Mouse (Mus musculus): ENCODE data around the gene Cd300e. TPM values are rescaled to one million over a fixed set of nuclear protein-coding genes. Genes with fewer than 3 reads are reported as not detected.

Gene Cd300e
- polyA plus RNA-seq, 1 experiment from 2014 or later: not detected

GRCm38 (mm10) chr11:115085064-115085463 lies 23.1 kb upstream of the Cd300e start:
- WGBS: 48% methylated on average over 8 of the region's 8 CpGs
- no peaks in the 10 kb centered on the region for H3K9me3 ChIP-seq (ENCODE audit: control insufficient read depth, low read length)
- H3K4me2 ChIP-seq (ENCODE audit: low read depth, low read length): no peak overlapping the region
- H3K9ac ChIP-seq (replicated peaks; ENCODE audit: low read depth, low read length): no peak overlapping the region
- no peak for ATAC-seq (ENCODE audit: low read depth)
- no peak overlapping the region for H3K4me3 ChIP-seq (ENCODE audit: low read depth, low read length)
- H3K4me1 ChIP-seq (ENCODE audit: control insufficient read depth, insufficient read depth, low read length): no peaks in the 10 kb centered on the region; the same call in 1 of the 2 replicates
- no peaks in the 10 kb centered on the region for H3K36me3 ChIP-seq (ENCODE audit: control insufficient read depth, insufficient read depth, low read length)
- no peak overlapping the region for H3K27ac ChIP-seq (ENCODE audit: low read depth, low read length)
- H3K27me3 ChIP-seq (ENCODE audit: control insufficient read depth, insufficient read depth, low read length): peaks cover 4% of the 10 kb centered on the region

- no peak for ATAC-seq (ENCODE audit: low read depth)
- H3K27ac ChIP-seq (ENCODE audit: low read depth, low read length): no peak overlapping the region
- H3K4me1 ChIP-seq (ENCODE audit: control insufficient read depth, insufficient read depth, low read length): no peaks in the 10 kb centered on the region; the same call in 1 of the 2 replicates
- H3K27me3 ChIP-seq (ENCODE audit: control insufficient read depth, insufficient read depth, low read length): peaks cover 4% of the 10 kb centered on the region
- no peak overlapping the region for H3K4me3 ChIP-seq (ENCODE audit: low read depth, low read length)
- no peaks in the 10 kb centered on the region for H3K9me3 ChIP-seq (ENCODE audit: control insufficient read depth, low read length)
- no peak overlapping the region for H3K4me2 ChIP-seq (ENCODE audit: low read depth, low read length)
- no peak overlapping the region for H3K9ac ChIP-seq (replicated peaks; ENCODE audit: low read depth, low read length)
- H3K36me3 ChIP-seq (ENCODE audit: control insufficient read depth, insufficient read depth, low read length): no peaks in the 10 kb centered on the region
- 17% methylated on average over 12 of the region's 12 CpGs for WGBS
Measured at GRCm38 (mm10) chr11:115084595-115084994, 22.6 kb upstream of the Cd300e start.

GRCm38 (mm10) chr11:115083376-115084139 lies 21.6 kb upstream of the Cd300e start:
- Histone ChIP-seq H3K4me2 (ENCODE audit: low read depth, low read length) (no peak overlapping the region), H3K27ac (ENCODE audit: low read depth, low read length) (no peak overlapping the region), H3K4me1 (ENCODE audit: control insufficient read depth, insufficient read depth, low read length) (no peaks in the 10 kb centered on the region; the same call in 1 of the 2 replicates), H3K4me3 (ENCODE audit: low read depth, low read length) (no peak overlapping the region), H3K27me3 (ENCODE audit: control insufficient read depth, insufficient read depth, low read length) (peaks cover 4% of the 10 kb centered on the region), H3K9me3 (ENCODE audit: control insufficient read depth, low read length) (no peaks in the 10 kb centered on the region), H3K9ac (replicated peaks; ENCODE audit: low read depth, low read length) (no peak overlapping the region), H3K36me3 (ENCODE audit: control insufficient read depth, insufficient read depth, low read length) (no peaks in the 10 kb centered on the region)
- 47% methylated on average over 18 of the region's 18 CpGs for WGBS
- peak; percentile 54; the same call in 1 of the 2 replicates for ATAC-seq (ENCODE audit: low read depth)

- Histone ChIP-seq H3K4me1 (ENCODE audit: control insufficient read depth, insufficient read depth, low read length) (no peaks in the 10 kb centered on the region; the same call in 1 of the 2 replicates), H3K36me3 (ENCODE audit: control insufficient read depth, insufficient read depth, low read length) (no peaks in the 10 kb centered on the region), H3K4me3 (ENCODE audit: low read depth, low read length) (no peak overlapping the region), H3K4me2 (ENCODE audit: low read depth, low read length) (no peak overlapping the region), H3K27me3 (ENCODE audit: control insufficient read depth, insufficient read depth, low read length) (peaks cover 4% of the 10 kb centered on the region), H3K27ac (ENCODE audit: low read depth, low read length) (no peak overlapping the region), H3K9ac (replicated peaks; ENCODE audit: low read depth, low read length) (no peak overlapping the region), H3K9me3 (ENCODE audit: control insufficient read depth, low read length) (no peaks in the 10 kb centered on the region)
- no peak for ATAC-seq (ENCODE audit: low read depth)
- 80% methylated on average over 6 of the region's 6 CpGs for WGBS
Measured at GRCm38 (mm10) chr11:115082196-115082595, 20.2 kb upstream of the Cd300e start.

- WGBS: 63% methylated on average over 3 of the region's 3 CpGs
- no peaks in the 10 kb centered on the region; the same call in 1 of the 2 replicates for H3K4me1 ChIP-seq (ENCODE audit: control insufficient read depth, insufficient read depth, low read length)
- no peak for ATAC-seq (ENCODE audit: low read depth)
Measured at GRCm38 (mm10) chr11:115081373-115081772, 19.4 kb upstream of the Cd300e start.

GRCm38 (mm10) chr11:115080886-115081285 lies 18.9 kb upstream of the Cd300e start:
- H3K9me3 ChIP-seq (ENCODE audit: control insufficient read depth, low read length): no peaks in the 10 kb centered on the region

More at GRCm38 (mm10) chr11:115081373-115081772, 19.4 kb upstream of the Cd300e start:
- Histone ChIP-seq H3K9me3 (ENCODE audit: control insufficient read depth, low read length) (no peaks in the 10 kb centered on the region), H3K4me2 (ENCODE audit: low read depth, low read length) (no peak overlapping the region), H3K4me3 (ENCODE audit: low read depth, low read length) (no peak overlapping the region), H3K36me3 (ENCODE audit: control insufficient read depth, insufficient read depth, low read length) (no peaks in the 10 kb centered on the region), H3K27me3 (ENCODE audit: control insufficient read depth, insufficient read depth, low read length) (peaks cover 4% of the 10 kb centered on the region), H3K27ac (ENCODE audit: low read depth, low read length) (no peak overlapping the region), H3K9ac (replicated peaks; ENCODE audit: low read depth, low read length) (no peak overlapping the region)

GRCm38 (mm10) chr11:115078680-115079079 lies 16.7 kb upstream of the Cd300e start:
- no peak overlapping the region for H3K4me3 ChIP-seq (ENCODE audit: low read depth, low read length)
- no peaks in the 10 kb centered on the region for H3K9me3 ChIP-seq (ENCODE audit: control insufficient read depth, low read length)
- H3K4me1 ChIP-seq (ENCODE audit: control insufficient read depth, insufficient read depth, low read length): no peaks in the 10 kb centered on the region; the same call in 1 of the 2 replicates
- H3K27ac ChIP-seq (ENCODE audit: low read depth, low read length): no peak overlapping the region
- H3K36me3 ChIP-seq (ENCODE audit: control insufficient read depth, insufficient read depth, low read length): no peaks in the 10 kb centered on the region
- no peaks in the 10 kb centered on the region; the same call in none of the 2 replicates for H3K27me3 ChIP-seq (ENCODE audit: control insufficient read depth, insufficient read depth, low read length)
- 92% methylated on average over 5 of the region's 5 CpGs for WGBS
- no peak overlapping the region for H3K4me2 ChIP-seq (ENCODE audit: low read depth, low read length)
- no peak overlapping the region for H3K9ac ChIP-seq (replicated peaks; ENCODE audit: low read depth, low read length)
- no peak for ATAC-seq (ENCODE audit: low read depth)

More at GRCm38 (mm10) chr11:115080886-115081285, 18.9 kb upstream of the Cd300e start:
- ATAC-seq (ENCODE audit: low read depth): no peak
- 38% methylated on average over 13 of the region's 13 CpGs for WGBS
- H3K9ac ChIP-seq (replicated peaks; ENCODE audit: low read depth, low read length): no peak overlapping the region
- no peak overlapping the region for H3K4me2 ChIP-seq (ENCODE audit: low read depth, low read length)
- peaks cover 4% of the 10 kb centered on the region for H3K27me3 ChIP-seq (ENCODE audit: control insufficient read depth, insufficient read depth, low read length)
- H3K4me1 ChIP-seq (ENCODE audit: control insufficient read depth, insufficient read depth, low read length): no peaks in the 10 kb centered on the region; the same call in 1 of the 2 replicates
- H3K36me3 ChIP-seq (ENCODE audit: control insufficient read depth, insufficient read depth, low read length): no peaks in the 10 kb centered on the region
- no peak overlapping the region for H3K4me3 ChIP-seq (ENCODE audit: low read depth, low read length)
- H3K27ac ChIP-seq (ENCODE audit: low read depth, low read length): no peak overlapping the region

- Histone ChIP-seq H3K4me1 (ENCODE audit: control insufficient read depth, insufficient read depth, low read length) (no peaks in the 10 kb centered on the region), H3K36me3 (ENCODE audit: control insufficient read depth, insufficient read depth, low read length) (no peaks in the 10 kb centered on the region), H3K27me3 (ENCODE audit: control insufficient read depth, insufficient read depth, low read length) (no peaks in the 10 kb centered on the region), H3K27ac (ENCODE audit: low read depth, low read length) (no peak overlapping the region), H3K9ac (replicated peaks; ENCODE audit: low read depth, low read length) (no peak overlapping the region), H3K9me3 (ENCODE audit: control insufficient read depth, low read length) (no peaks in the 10 kb centered on the region), H3K4me3 (ENCODE audit: low read depth, low read length) (no peak overlapping the region), H3K4me2 (ENCODE audit: low read depth, low read length) (no peak overlapping the region)
- ATAC-seq (ENCODE audit: low read depth): no peak
- 100% methylated on average over 1 of the region's 1 CpGs for WGBS
Measured at GRCm38 (mm10) chr11:115077436-115077835, 15.5 kb upstream of the Cd300e start.

- H3K4me2 ChIP-seq (ENCODE audit: low read depth, low read length): no peak overlapping the region
- H3K4me3 ChIP-seq (ENCODE audit: low read depth, low read length): no peak overlapping the region
- H3K27me3 ChIP-seq (ENCODE audit: control insufficient read depth, insufficient read depth, low read length): no peaks in the 10 kb centered on the region
- H3K9me3 ChIP-seq (ENCODE audit: control insufficient read depth, low read length): no peaks in the 10 kb centered on the region
- ATAC-seq (ENCODE audit: low read depth): no peak
- 38% methylated on average over 5 of the region's 5 CpGs for WGBS
- no peaks in the 10 kb centered on the region for H3K36me3 ChIP-seq (ENCODE audit: control insufficient read depth, insufficient read depth, low read length)
- no peak overlapping the region for H3K9ac ChIP-seq (replicated peaks; ENCODE audit: low read depth, low read length)
- H3K4me1 ChIP-seq (ENCODE audit: control insufficient read depth, insufficient read depth, low read length): peaks cover 11% of the 10 kb centered on the region
- H3K27ac ChIP-seq (ENCODE audit: low read depth, low read length): no peak overlapping the region
Measured at GRCm38 (mm10) chr11:115075859-115076258, 13.9 kb upstream of the Cd300e start.

Measured in neural tube, embryonic 14.5 days (tissue).